Mouse (Mus musculus): Measurements from ENCODE around the gene Smim15.

Gene Smim15

DNA sequence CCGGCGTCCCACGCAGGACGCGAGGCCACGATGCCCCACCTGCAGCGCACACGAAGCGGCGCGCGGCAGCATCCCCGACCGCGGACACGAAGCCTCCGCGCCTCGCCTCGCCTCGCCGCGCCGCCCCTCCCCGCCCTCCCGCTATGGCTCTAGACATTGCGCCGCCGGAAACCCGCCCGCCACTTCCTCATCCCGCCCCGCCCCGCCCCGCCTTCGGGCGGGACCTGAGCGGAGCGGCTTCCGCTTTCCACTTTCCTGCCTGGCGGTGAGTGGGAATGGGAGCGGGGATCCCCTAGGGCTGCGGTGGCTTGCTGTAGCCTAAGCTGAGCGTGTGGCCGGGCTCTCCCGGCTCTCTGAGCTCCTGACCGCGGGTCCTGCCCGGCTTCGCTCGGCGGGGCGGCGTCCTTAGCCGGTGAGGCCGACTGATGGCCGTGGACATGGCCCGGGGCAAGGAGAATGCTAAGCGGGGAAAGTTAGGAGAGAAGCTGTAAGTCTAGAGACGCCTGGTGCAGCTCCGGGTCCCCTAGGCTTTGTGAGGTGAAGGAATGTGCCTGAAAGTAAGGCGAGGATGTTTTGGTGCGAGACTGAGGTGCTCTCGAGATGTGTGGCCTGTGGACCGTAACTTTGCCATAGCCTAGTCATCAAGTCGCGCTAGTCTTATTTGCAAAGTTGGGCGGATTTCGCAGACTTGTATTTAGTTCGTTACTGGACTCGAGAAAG, at the start of gene Smim15:
Gene Smim15, plus strand, starts transcription at position 225 of the 720 bp plus-strand sequence.
- peak; percentile 94 to 96 for DNase-seq

GRCm38 (mm10) chr13:107995211-107995610, 49.0 kb upstream of the Smim15 start:
- no peak for DNase-seq

DNA sequence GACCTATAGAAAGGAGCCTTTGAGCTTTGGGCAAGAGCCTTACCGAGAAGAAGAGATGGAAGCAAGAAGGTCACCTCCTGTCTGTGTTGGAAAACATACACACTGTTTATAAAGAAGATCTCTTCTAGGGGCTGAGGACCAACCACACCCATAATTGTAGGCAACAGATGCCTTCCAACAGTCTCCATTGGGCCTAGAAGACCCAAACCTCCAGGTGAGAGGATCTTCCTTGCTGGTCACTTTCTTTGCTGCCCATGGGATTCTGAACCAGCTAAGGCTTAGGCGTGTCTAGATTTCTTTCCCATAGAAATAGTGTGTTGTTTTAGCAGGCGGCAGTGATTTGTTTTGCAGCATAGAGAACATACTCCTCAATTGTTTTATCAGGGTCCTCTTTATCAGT, 47.9 kb upstream of the Smim15 start:
- no peak for DNase-seq

DNA sequence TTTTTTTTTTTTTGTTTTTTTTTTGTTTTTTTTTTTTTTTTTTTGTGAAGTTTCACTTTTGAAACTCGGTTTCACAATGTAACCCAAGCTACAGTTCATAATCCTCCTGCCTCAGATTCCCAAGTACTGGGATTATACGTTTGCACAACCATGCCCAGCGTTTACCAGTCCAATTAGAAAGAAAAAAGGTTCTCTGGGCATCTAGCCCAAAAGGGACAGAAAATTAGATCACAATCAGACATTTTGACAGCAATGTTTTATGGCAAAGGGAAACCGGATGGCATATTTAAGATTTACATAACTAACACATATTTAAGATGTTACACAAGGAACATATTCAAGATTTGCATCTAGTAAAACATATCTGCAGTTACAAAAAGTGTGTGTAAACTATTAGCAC, 36.4 kb upstream of the Smim15 start:
- DNase-seq = no peak

- DNase-seq = no peak
Measured at GRCm38 (mm10) chr13:108013110-108013509, 31.1 kb upstream of the Smim15 start.

DNA sequence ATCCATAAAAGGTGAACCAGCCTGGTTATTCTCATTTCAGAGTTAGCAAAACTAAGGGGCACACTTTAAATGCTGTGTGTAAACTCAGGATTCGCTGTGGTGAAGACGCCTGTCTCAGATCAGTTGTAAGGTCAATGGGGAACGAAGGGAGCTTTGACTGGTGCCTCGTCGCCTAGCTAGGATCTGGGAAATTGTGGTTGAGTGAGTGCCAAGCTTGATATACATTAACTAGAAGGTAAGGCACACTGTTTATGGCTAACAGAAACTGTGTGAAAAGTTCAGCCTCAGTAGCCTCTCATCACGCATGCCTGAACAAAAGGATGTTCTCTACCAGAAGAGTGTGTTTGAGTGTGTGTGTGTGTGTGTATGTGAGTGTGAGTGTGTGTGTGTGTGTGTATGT, 30.4 kb upstream of the Smim15 start:
- DNase-seq = no peak

- DNase-seq = no peak
Measured at GRCm38 (mm10) chr13:108015166-108015565, 29.1 kb upstream of the Smim15 start.

DNA sequence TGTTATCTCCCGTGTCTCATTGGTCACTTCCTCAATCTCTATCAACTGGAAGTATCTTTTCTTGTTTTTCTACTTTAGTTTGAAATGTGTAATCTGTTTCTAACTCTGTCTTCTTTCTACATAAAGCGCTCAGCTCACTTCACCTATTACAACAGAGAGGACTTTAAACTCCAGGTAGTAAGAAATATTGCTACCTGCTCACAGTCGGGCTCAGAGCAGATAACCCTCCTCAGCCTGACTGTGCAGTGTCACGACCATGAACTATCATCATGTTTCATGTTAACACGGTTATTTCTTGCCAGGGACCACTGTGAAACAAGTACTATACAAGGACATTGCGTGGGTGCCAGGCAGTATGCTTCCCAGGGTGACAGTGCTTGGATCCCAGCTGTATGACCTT, 26.9 kb upstream of the Smim15 start:
- no peak for DNase-seq

DNA sequence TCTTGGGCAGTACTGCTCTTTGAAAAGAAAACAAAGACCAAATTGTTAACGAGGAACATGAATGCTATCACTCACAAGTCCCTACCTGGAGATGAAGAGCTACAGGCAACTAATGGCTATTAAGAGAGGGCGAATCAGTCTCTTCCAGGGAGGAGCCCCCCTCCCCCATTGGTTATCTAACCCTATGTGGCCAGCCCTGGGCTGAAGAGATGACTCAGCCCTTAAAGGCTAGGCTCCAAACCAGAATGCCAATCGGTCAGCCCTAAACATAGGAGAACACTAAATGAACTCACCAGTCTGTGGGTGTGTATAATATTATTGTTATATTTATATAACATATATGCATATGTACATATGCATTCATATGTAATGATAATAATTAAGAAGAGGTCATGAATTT, 18.4 kb upstream of the Smim15 start:
- no peak for DNase-seq

DNA sequence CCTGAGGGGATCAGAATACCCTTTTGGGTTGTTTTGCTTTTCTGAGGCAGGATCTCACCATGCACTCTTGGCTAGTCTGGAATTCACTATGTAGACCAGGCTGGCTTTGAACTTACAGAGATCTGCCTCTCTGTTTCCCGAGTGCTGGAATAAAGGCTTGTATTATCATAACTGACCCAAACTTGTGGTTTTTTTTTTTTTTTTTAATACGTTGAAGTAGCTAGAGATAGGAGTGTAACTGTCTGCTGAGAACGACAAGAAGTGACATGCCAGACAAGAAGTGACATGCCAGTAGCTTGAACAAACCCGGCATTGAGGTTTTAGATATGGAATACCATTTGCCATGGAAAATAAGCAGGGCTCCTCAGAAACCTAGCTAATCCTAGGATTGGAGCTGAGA, 11.5 kb upstream of the Smim15 start:
- DNase-seq = no peak

DNA sequence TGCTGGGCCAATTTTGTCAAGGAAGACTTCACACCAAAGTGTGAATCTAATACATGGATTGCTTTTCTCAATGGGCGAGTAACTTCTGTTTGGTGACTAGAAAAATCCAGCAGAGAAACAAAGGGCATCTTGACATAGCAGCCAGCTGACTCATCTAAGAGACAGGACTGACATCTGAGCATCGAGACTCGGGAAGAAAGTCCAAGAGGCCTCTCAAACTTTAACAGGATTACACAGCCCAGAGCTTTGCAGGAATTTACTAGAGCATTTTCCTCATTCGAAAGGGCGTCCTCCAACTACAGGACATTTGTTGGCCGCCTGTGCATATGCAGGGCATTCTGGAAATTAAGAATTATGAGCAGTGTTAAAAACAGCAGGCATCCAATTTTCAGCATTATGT, 4.9 kb upstream of the Smim15 start:
- no peak for DNase-seq

- DNase-seq = no peak
Measured at GRCm38 (mm10) chr13:108039902-108040301, 4.3 kb upstream of the Smim15 start.

DNA sequence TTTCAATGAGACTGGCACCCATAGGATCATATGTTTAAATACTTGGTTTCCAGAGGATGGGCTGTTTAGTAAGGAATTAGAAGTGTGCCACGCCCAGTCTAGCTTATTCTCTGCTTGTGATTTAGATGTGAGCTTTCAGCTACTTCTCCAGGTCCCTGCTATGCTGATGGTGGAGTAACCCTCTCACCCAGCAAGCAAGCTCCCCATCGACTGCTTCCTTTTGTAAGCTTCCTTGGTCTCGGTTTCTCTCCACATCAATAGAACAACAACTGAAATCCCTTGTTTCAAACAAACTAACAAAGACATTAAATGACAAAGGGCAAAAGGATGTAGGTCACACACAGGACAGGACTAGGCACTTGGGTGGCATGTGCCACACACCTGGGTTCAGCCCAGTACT, 3.8 kb upstream of the Smim15 start:
- no peak for DNase-seq

- DNase-seq = peak; percentile 82 to 83
Measured at GRCm38 (mm10) chr13:108041358-108041757, 2.9 kb upstream of the Smim15 start.

- DNase-seq = peak in 1 of 2 experiments; percentile 34
Measured at GRCm38 (mm10) chr13:108043431-108044221, 620 bp upstream of the Smim15 start.

GRCm38 (mm10) chr13:108045646-108046045, 1.4 kb downstream of the Smim15 start:
- DNase-seq = no peak

DNA sequence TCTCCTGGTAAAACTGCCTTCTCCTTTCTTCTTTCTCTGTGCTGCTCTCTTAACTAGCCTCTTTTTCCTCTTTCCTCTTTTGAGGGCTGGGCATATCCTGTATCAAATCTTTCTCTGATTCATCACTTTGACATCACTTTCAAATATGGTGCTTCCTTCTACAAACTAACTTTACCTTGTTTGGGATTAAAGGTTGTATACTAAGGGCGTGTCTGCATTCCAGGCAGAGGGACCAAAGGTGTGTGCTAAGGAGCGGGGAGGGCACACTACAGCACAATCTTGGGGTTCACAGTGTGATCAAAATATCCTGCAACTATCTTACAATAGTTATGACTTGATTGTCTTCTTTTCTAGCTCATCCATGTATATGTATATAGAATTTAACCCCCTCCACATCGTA, 1.8 kb downstream of the Smim15 start:
- no peak for DNase-seq

DNA sequence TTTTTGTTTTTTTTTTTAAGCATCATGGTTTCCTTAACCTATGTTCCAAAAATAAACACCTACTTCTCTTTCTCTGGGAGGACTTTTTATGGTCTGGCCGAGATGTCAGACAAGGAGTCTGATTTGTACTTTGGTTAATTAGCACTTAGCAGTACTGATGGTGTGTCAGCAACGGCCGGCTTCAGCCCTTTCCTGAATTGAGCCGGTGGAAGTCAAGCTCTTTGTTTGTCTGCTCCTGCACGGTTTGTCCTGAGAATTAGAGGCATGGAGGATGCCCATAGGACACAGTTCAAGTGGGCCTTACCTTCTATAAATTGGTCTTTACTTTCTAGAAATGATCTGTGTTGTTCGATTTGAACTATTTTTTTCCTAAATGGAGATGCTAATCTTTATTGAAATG, 2.6 kb downstream of the Smim15 start:
- DNase-seq = no peak

DNA sequence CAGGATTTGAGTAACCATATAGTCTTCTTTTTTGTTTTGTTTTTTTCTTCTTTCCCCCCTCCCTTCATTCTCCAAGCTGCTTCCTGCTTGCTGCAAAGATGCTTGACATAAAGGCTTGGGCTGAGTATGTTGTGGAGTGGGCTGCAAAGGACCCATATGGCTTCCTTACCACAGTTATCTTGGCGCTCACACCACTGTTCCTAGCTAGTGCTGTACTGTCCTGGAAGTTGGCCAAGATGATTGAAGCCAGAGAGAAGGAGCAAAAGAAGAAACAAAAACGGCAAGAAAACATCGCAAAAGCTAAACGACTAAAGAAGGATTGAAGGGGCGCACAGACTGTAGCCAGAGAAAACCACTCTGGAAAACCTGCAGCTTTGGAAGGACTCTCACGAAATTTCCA, 3.1 kb downstream of the Smim15 start:
- DNase-seq = peak; percentile 25

DNA sequence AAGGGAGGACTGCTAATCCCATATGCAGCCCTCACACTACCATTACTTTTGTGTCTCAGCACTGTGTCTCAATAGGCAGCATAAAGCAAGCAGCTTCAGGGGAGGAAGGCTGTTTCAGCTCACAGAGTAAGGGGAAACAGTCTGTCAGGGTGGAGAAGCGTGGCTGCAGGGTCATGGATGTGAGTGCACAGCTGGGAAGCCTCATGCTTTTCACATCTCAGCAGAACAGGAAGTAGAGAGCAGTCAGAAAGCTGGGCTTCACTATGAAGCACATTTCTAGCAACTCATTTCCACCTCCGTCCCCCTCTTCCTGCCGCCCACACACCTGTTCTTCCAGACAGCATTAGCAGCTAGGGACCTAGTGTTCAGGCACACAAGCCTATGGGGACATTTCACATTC, 12.7 kb downstream of the Smim15 start:
- no peak for DNase-seq

DNA sequence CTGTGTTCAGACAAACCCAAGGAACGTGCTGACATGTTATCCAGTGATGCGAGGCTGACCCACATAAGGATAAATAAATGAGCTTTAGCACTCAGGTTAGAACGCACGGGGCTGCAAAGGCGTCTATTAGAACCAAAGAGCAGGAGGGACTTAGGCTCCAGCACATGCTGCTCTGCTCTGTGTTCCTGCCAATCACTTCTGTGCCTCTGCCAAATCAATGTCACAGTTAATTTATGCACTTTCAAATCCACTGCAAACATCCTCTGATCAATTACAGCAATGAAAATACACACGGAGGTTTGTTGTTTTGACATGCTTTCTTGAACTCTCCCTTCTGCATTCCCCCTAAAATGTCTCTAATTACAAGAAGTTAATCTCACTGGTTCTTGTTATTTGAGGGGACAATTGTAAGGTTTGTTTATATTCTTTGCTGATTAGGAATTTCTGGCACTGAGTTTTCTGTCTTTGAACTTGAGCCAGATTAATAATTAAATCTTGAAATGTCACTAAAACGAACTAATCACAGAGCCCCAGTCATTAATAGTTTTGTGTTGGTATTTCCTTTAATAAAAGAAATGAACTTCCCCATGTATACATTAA, 16.1 kb downstream of the Smim15 start:
- peak; percentile 82 to 83 for DNase-seq

GRCm38 (mm10) chr13:108060936-108061578, 16.8 kb downstream of the Smim15 start:
- peak; percentile 34 to 45 for DNase-seq

DNA sequence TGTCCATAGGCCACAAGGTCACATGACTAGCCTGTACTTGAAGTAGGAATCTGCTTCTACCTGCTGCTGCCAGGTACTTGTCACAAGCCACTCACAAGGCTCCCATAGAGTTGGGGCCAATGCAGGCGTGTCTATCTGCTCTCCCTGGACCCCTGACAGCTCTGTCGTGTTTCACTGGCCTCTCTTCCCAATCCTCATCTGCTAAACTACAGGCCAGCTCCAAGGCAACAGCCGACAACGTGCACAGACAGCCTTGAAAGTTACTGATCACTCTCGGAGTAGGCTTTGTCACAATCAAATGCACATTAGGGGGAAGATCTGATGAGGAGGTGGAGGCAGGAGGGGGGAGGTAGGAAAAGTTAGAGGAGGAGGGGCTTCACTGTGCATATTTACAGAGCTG, 18.7 kb downstream of the Smim15 start:
- no peak for DNase-seq
